Mouse (Mus musculus) small intestine, adult 10 weeks (tissue): ENCODE results near the gene Gm21834. TPM values are rescaled to one million over a fixed set of nuclear protein-coding genes. Genes with fewer than 3 reads are reported as not detected.

Experiments
- polyA plus RNA-seq: library from polyadenylated mRNA; stranded (reverse); fragments of 350-450 nt; fragmentation: Illumina TruSeq; extraction: RNeasy Lipid Tissue Mini Kit (QIAGEN cat#74804); gene quantifications from one replicate; pipeline ENCODE4 v1.2.3, GENCODE M21; 2014; ENCODE audit warnings: low replicate concordance

Gene Gm21834
- polyA plus RNA-seq, result not detected

DNA sequence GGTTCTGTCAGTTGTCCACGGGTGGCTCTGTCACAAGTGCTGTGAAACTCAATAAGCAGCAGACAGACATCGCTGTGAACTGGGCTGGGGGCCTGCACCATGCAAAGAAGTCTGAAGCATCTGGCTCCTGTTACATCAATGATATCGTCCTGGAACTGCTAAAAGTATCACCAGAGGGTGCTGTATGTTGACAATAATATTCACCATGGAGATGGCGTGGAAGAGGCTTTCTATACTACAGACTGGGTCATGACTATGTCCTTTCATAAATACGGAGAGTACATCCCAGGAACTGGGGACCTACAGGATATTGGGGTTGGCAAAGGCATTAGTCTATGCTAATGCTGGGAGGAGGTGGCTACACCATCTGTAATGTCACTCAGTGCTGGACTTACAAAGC, at the start of gene Gm21834:
Gm21834 (minus strand) TSS at position 101 of the 400 bp plus-strand sequence.

DNA sequence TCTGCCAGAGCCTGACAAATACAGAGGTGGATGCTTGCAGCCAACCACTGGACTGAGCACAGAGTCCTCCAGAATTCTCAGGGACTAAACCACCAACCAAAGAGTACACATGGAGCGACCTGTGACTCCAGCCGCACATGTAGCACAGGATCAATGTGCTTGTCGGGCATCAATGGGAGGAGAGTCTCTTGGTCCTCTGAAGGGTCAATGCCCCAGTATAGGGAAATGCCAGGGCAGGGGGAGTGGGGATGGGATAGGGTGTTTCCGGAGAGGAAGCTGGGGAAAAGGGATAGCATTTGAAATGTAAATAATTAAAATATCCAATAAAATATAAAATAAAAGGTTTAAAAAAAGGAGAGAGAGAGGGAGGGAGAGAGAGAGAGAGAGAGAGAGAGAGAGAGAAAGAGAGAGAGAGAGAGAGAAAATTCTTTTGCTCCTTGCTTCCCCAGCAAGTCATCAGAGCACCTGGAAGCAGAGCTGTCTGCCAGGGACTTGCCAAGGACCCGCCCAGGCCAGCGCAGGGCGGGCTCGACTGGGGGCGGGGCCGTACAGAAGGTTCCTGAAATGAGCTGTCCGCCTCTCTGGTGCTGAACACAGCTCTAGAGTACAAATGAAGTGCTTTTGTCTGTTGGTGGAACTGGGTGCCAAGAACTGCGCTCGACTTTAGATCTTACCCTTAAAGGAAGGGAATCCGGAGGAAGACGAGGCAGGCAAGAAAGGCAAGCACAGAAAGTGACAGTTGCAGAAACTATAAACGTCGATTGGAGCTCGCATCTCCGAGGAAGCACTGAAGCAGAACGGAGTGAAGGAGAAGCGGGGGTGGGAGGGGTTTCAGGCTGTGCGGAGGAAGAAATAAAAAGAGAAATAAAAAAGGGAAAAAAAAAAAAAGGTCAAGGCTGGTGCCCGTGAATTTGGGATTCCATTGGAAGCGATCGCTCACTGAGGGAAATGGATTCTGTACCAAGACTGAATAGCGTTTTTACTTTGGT, 26.9 kb upstream of the Gm21834 start, which contains the start of gene Cntnap5c:
Cntnap5c (plus strand) TSS at position 949 of the 989 bp plus-strand sequence.

Other genes starting within 250 kb of the Gm21834 start
- gene Vmn2r120, start 196.7 kb downstream of the Gm21834 start, polyA plus RNA-seq, result not detected
- gene Cntnap5c, start 27.4 kb upstream of the Gm21834 start, polyA plus RNA-seq, result not detected